10 mouse cellular contexts compared by ENCODE assay signal in genomic region chr15:63270381-63270780, GRCm38 (mm10).
A peak's percentile ranks its signal among the peaks of the same experiment; 100 is the strongest.
DNase-seq lines count a peak whose midpoint lies in the region; ATAC-seq and TF ChIP-seq lines count a peak whose summit lies in the region.
"Had no signal": no experiment of that assay in that cellular context is flagged by ENCODE, and none has a peak within 500 bp of the region (broad histone marks: within the 10 kb centered on the region; RNA-seq: fewer than 3 reads in every experiment).

No protein-coding gene starts in this region.

- H3K27me3 ChIP-seq in forebrain, embryonic 16.5 days (replicated peaks; ENCODE audit: control insufficient read depth, insufficient read depth, low read length): no peaks in the 10 kb centered on the region
- no peaks in the 10 kb centered on the region for H3K27me3 ChIP-seq in forebrain, postnatal 0 days (ENCODE audit: insufficient read depth, low read length)
- no peaks in the 10 kb centered on the region for H3K27me3 ChIP-seq in cerebellum, adult 2 months (ENCODE audit: control insufficient read depth, insufficient read depth, low read length)
- H3K27me3 ChIP-seq: heart, embryonic 15.5 days had no signal

- no peak overlapping the region for H3K4me3 ChIP-seq in forebrain, embryonic 16.5 days (replicated peaks; ENCODE audit: low read length)
- H3K4me3 ChIP-seq in forebrain, postnatal 0 days (ENCODE audit: low read depth, low read length): no peak overlapping the region
- H3K4me3 ChIP-seq in cerebellum, adult 2 months (replicated peaks; ENCODE audit: insufficient read depth, low read depth, low read length): no peak overlapping the region
- H3K4me3 ChIP-seq: heart, embryonic 15.5 days had no signal

- 96% methylated on average over 2 of the region's 2 CpGs for WGBS in forebrain, embryonic 16.5 days
- WGBS in forebrain, postnatal 0 days: 93% methylated on average over 2 of the region's 2 CpGs
- 84% methylated on average over 2 of the region's 2 CpGs for WGBS in cerebellum, adult 2 months

- no peak for TF ChIP-seq POLR2A in cerebellum, adult 2 months (IDR thresholded peaks at IDR 0.05; ENCODE audit: borderline replicate concordance, insufficient read depth, low read length)

- no peaks in the 10 kb centered on the region for H3K36me3 ChIP-seq in forebrain, embryonic 16.5 days (ENCODE audit: control insufficient read depth, insufficient read depth)
- H3K36me3 ChIP-seq in forebrain, postnatal 0 days (ENCODE audit: insufficient read depth): no peaks in the 10 kb centered on the region
- H3K36me3 ChIP-seq: heart, embryonic 15.5 days had no signal

- no peak for ATAC-seq in forebrain, embryonic 16.5 days
- ATAC-seq in forebrain, postnatal 0 days: no peak

- no peak for TF ChIP-seq CTCF in forebrain, postnatal 0 days (IDR thresholded peaks at IDR 0.05; ENCODE audit: low read depth)
- TF ChIP-seq CTCF in cerebellum, adult 2 months (IDR thresholded peaks at IDR 0.05; ENCODE audit: borderline replicate concordance, insufficient read depth, low read depth, low read length): no peak

- H3K27ac ChIP-seq in forebrain, embryonic 16.5 days (ENCODE audit: low read length): no peak overlapping the region
- no peak overlapping the region for H3K27ac ChIP-seq in forebrain, postnatal 0 days (ENCODE audit: low read depth, low read length)
- H3K27ac ChIP-seq in cerebellum, adult 2 months (ENCODE audit: insufficient read depth, low read length): no peak overlapping the region
- H3K27ac ChIP-seq: heart, embryonic 15.5 days had no signal

- H3K4me2 ChIP-seq in forebrain, embryonic 16.5 days (ENCODE audit: low read length): no peak overlapping the region
- H3K4me2 ChIP-seq in forebrain, postnatal 0 days (ENCODE audit: low read depth): no peak overlapping the region
- H3K4me2 ChIP-seq: heart, embryonic 15.5 days had no signal

- H3K4me1 ChIP-seq in forebrain, embryonic 16.5 days (replicated peaks; ENCODE audit: control insufficient read depth, insufficient read depth, low read length): peaks cover 3% of the 10 kb centered on the region; the same call in 1 of the 2 replicates
- H3K4me1 ChIP-seq in forebrain, postnatal 0 days (ENCODE audit: insufficient read depth): no peaks in the 10 kb centered on the region
- no peaks in the 10 kb centered on the region for H3K4me1 ChIP-seq in cerebellum, adult 2 months (ENCODE audit: control insufficient read depth, insufficient read depth, low read length)
- H3K4me1 ChIP-seq: heart, embryonic 15.5 days had no signal

- peak; percentile 30 for DNase-seq in layer of hippocampus, adult 9-11 months
- DNase-seq in layer of hippocampus, postnatal 25 days (ENCODE audit: extremely low spot score in 1 of 2, low spot score in 1 of 2): no peak
- peak; percentile 27 for DNase-seq in adipocyte (ENCODE audit: low spot score)
- peak; percentile 9 for DNase-seq in fibroblast of lung, adult 2 months (ENCODE audit: low read depth)
- DNase-seq in lung, postnatal 14 days: peak; percentile 8
- DNase-seq in forebrain, postnatal 0 days: no peak
- DNase-seq in cerebellum, adult 2 months: no peak
- DNase-seq: kidney, postnatal 10 days had no signal

- no peak overlapping the region for H3K9ac ChIP-seq in forebrain, embryonic 16.5 days (replicated peaks; ENCODE audit: low read depth, low read length)
- H3K9ac ChIP-seq in forebrain, postnatal 0 days: no peak overlapping the region
- H3K9ac ChIP-seq: heart, embryonic 15.5 days had no signal

- H3K9me3 ChIP-seq in forebrain, embryonic 16.5 days (ENCODE audit: control insufficient read depth, low read length): no peaks in the 10 kb centered on the region
- H3K9me3 ChIP-seq in forebrain, postnatal 0 days (ENCODE audit: low read length): no peaks in the 10 kb centered on the region
- H3K9me3 ChIP-seq: heart, embryonic 15.5 days had no signal

Comparison
In these comparisons a context has a peak if more than half of its experiments do, and no peak if none do; other contexts are left out.
1. DNase-seq: peak in layer of hippocampus, adult 9-11 months (single experiment), adipocyte (single experiment), fibroblast of lung, adult 2 months (single experiment) and lung, postnatal 14 days (single experiment); none in layer of hippocampus, postnatal 25 days (0 of 2), forebrain, postnatal 0 days (single experiment) and cerebellum, adult 2 months (0 of 2).